Mouse (Mus musculus) midbrain, embryonic 12.5 days (tissue): ENCODE measurements around the gene Nek8. TPM values are rescaled to one million over a fixed set of nuclear protein-coding genes. Genes with fewer than 3 reads are reported as not detected.
A peak's percentile ranks its signal among the peaks of the same experiment; 100 is the strongest.

Experiments
- ATAC-seq: fragments of 200-750 bp; cut with Nextera tagmentation; 2 replicates; pipeline ENCODE4 v1.8.0; 2017; ENCODE audit warnings: low read depth, moderate TSS enrichment, moderate library complexity; ENCODE audit not compliant: low FRiP score
- H3K27ac ChIP-seq: fragments of 300-500 bp; sonication (generic); replicated peaks from 2 replicates; pipeline ENCODE4 v1.5.1; 2016; ENCODE audit warnings: mild to moderate bottlenecking
- H3K27me3 ChIP-seq: fragments of 300-500 bp; sonication (generic); 2 replicates; pipeline ENCODE4 v1.6.1; 2016; ENCODE audit warnings: mild to moderate bottlenecking
- H3K36me3 ChIP-seq: fragments of 300-500 bp; sonication (generic); 2 replicates; pipeline ENCODE4 v1.6.1; 2016
- H3K4me1 ChIP-seq: fragments of 300-500 bp; sonication (generic); 2 replicates; pipeline ENCODE4 v1.6.1; 2016
- H3K4me2 ChIP-seq: fragments of 300-500 bp; sonication (generic); replicated peaks from 2 replicates; pipeline ENCODE4 v1.6.1; 2016; ENCODE audit warnings: mild to moderate bottlenecking, moderate library complexity
- H3K4me3 ChIP-seq: fragments of 300-500 bp; sonication (generic); 2 replicates; pipeline ENCODE4 v1.5.1; 2016; ENCODE audit warnings: mild to moderate bottlenecking
- H3K9ac ChIP-seq: fragments of 300-500 bp; sonication (generic); replicated peaks from 2 replicates; pipeline ENCODE4 v1.6.1; 2016; ENCODE audit warnings: mild to moderate bottlenecking, moderate library complexity
- H3K9me3 ChIP-seq: fragments of 300-500 bp; sonication (generic); 2 replicates; pipeline ENCODE4 v1.6.1; 2016; ENCODE audit warnings: mild to moderate bottlenecking
- WGBS: fragments of 180-500 bp; shearing (Covaris S2); methylation state at CpG from one replicate; pipeline ENCODE4 v1.1.7; 2016; 5-methylcytosine and 5-hydroxymethylcytosine counted together
- polyA plus RNA-seq: library from polyadenylated mRNA; unstranded; fragments of >200 nt; fragmentation: Nextera tagmentation; extraction: Ambion mirVana; gene quantifications from 2 replicates; pipeline ENCODE4 v1.2.1, GENCODE M21; 2016

Gene Nek8
- polyA plus RNA-seq, 1 experiment from 2014 or later = 8.2 TPM

- Histone ChIP-seq H3K9me3 (no peaks in the 10 kb centered on the region), H3K27ac (no peak overlapping the region), H3K4me3 (peak overlapping the region; percentile 65), H3K27me3 (0 out of 2 replicates have a peak, but pooled peaks cover 3% of the 10 kb centered on the region), H3K4me2 (peak overlapping the region; percentile 77), H3K36me3 (peaks cover 30% of the 10 kb centered on the region), H3K9ac (peak overlapping the region; percentile 81; the same call in 1 of the 2 replicates), H3K4me1 (peaks cover 44% of the 10 kb centered on the region)
- no peak for ATAC-seq
- WGBS = 54% methylated on average over 2 of the region's 2 CpGs
These were observed 5.4 kb upstream of the Nek8 start for GRCm38 (mm10) chr11:78181830-78182357.

GRCm38 (mm10) chr11:78180081-78180761, 3.7 kb upstream of the Nek8 start:
- H3K4me2 ChIP-seq = peak overlapping the region; percentile 83
- H3K36me3 ChIP-seq = peaks cover 30% of the 10 kb centered on the region
- 79% methylated on average over 6 of the region's 6 CpGs for WGBS
- peaks cover 7% of the 10 kb centered on the region; the same call in 1 of the 2 replicates for H3K27me3 ChIP-seq
- H3K9me3 ChIP-seq = no peaks in the 10 kb centered on the region
- H3K4me1 ChIP-seq = peaks cover 47% of the 10 kb centered on the region
- no peak overlapping the region; the same call in 1 of the 2 replicates for H3K9ac ChIP-seq
- no peak overlapping the region for H3K4me3 ChIP-seq
- no peak for ATAC-seq
- H3K27ac ChIP-seq = no peak overlapping the region

GRCm38 (mm10) chr11:78179438-78179999, 3.0 kb upstream of the Nek8 start:
- H3K9me3 ChIP-seq = no peaks in the 10 kb centered on the region
- H3K27ac ChIP-seq = peak overlapping the region; percentile 90
- peak overlapping the region; percentile 83 for H3K4me2 ChIP-seq
- ATAC-seq = no peak
- peaks cover 47% of the 10 kb centered on the region for H3K4me1 ChIP-seq
- peak overlapping the region; percentile 68 for H3K9ac ChIP-seq
- 34% methylated on average over 8 of the region's 8 CpGs for WGBS
- peak overlapping the region; percentile 68 for H3K4me3 ChIP-seq
- peaks cover 7% of the 10 kb centered on the region; the same call in 1 of the 2 replicates for H3K27me3 ChIP-seq
- H3K36me3 ChIP-seq = peaks cover 30% of the 10 kb centered on the region

- H3K9ac ChIP-seq = peak overlapping the region; percentile 68
- H3K27ac ChIP-seq = peak overlapping the region; percentile 90
- H3K9me3 ChIP-seq = no peaks in the 10 kb centered on the region
- peaks cover 7% of the 10 kb centered on the region; the same call in 1 of the 2 replicates for H3K27me3 ChIP-seq
- 0 out of 2 replicates have a peak, but pooled peaks have one; percentile 7 for ATAC-seq
- peak overlapping the region; percentile 83 for H3K4me2 ChIP-seq
- H3K4me1 ChIP-seq = peaks cover 47% of the 10 kb centered on the region
- peaks cover 30% of the 10 kb centered on the region for H3K36me3 ChIP-seq
- WGBS = under 1% methylated on average over 29 of the region's 29 CpGs
- H3K4me3 ChIP-seq = peak overlapping the region; percentile 68
These were observed 2.5 kb upstream of the Nek8 start for GRCm38 (mm10) chr11:78178859-78179437.

- ATAC-seq = peak; percentile 80
- Histone ChIP-seq H3K9ac (peak overlapping the region; percentile 68), H3K27me3 (peaks cover 7% of the 10 kb centered on the region; the same call in 1 of the 2 replicates), H3K4me3 (peak overlapping the region; percentile 68), H3K4me2 (peak overlapping the region; percentile 83), H3K9me3 (no peaks in the 10 kb centered on the region), H3K4me1 (peaks cover 47% of the 10 kb centered on the region), H3K27ac (peak overlapping the region; percentile 90), H3K36me3 (peaks cover 30% of the 10 kb centered on the region)
- under 1% methylated on average over 78 of the region's 84 CpGs for WGBS
These were observed 1.7 kb upstream of the Nek8 start for GRCm38 (mm10) chr11:78177903-78178858.

GRCm38 (mm10) chr11:78177437-78177836, 962 bp upstream of the Nek8 start:
- Histone ChIP-seq H3K4me1 (peaks cover 46% of the 10 kb centered on the region), H3K36me3 (peaks cover 30% of the 10 kb centered on the region), H3K4me3 (peak overlapping the region; percentile 68), H3K27ac (peak overlapping the region; percentile 90; the same call in 1 of the 2 replicates), H3K27me3 (peaks cover 7% of the 10 kb centered on the region; the same call in 1 of the 2 replicates), H3K9ac (no peak overlapping the region; the same call in 1 of the 2 replicates), H3K9me3 (no peaks in the 10 kb centered on the region), H3K4me2 (peak overlapping the region; percentile 83)
- ATAC-seq = no peak
- WGBS = 2% methylated on average over 10 of the region's 10 CpGs

- H3K27ac ChIP-seq = 0 out of 2 replicates have a peak overlapping the region, but pooled peaks have one; percentile 67
- peaks cover 41% of the 10 kb centered on the region for H3K4me1 ChIP-seq
These were observed 443 bp upstream of the Nek8 start for GRCm38 (mm10) chr11:78176905-78177331.

GRCm38 (mm10) chr11:78175771-78176401, 589 bp downstream of the Nek8 start:
- no peaks in the 10 kb centered on the region for H3K9me3 ChIP-seq
- H3K4me2 ChIP-seq = peak overlapping the region; percentile 83
- 7% methylated on average over 9 of the region's 10 CpGs for WGBS
- H3K27me3 ChIP-seq = peaks cover 7% of the 10 kb centered on the region; the same call in 1 of the 2 replicates
- ATAC-seq = no peak; the same call in 1 of the 2 replicates
- peaks cover 36% of the 10 kb centered on the region for H3K4me1 ChIP-seq
- peak overlapping the region; percentile 67 for H3K27ac ChIP-seq
- peak overlapping the region; percentile 51; the same call in 1 of the 2 replicates for H3K9ac ChIP-seq
- peaks cover 16% of the 10 kb centered on the region for H3K36me3 ChIP-seq
- H3K4me3 ChIP-seq = peak overlapping the region; percentile 68

More at GRCm38 (mm10) chr11:78176905-78177331, 443 bp upstream of the Nek8 start:
- no peak for ATAC-seq
- Histone ChIP-seq H3K9me3 (no peaks in the 10 kb centered on the region), H3K9ac (peak overlapping the region; percentile 51), H3K36me3 (peaks cover 26% of the 10 kb centered on the region), H3K27me3 (peaks cover 7% of the 10 kb centered on the region; the same call in 1 of the 2 replicates), H3K4me2 (peak overlapping the region; percentile 83), H3K4me3 (peak overlapping the region; percentile 68)
- WGBS = 2% methylated on average over 23 of the region's 23 CpGs

GRCm38 (mm10) chr11:78174506-78174905, 2.0 kb downstream of the Nek8 start:
- Histone ChIP-seq H3K4me1 (peaks cover 24% of the 10 kb centered on the region), H3K9me3 (no peaks in the 10 kb centered on the region), H3K27me3 (peaks cover 7% of the 10 kb centered on the region; the same call in 1 of the 2 replicates), H3K4me3 (no peak overlapping the region), H3K4me2 (no peak overlapping the region), H3K27ac (no peak overlapping the region), H3K36me3 (peaks cover 2% of the 10 kb centered on the region), H3K9ac (no peak overlapping the region)
- 87% methylated on average over 3 of the region's 3 CpGs for WGBS
- ATAC-seq = no peak

- no peak for ATAC-seq
These were observed 3.6 kb downstream of the Nek8 start for GRCm38 (mm10) chr11:78172748-78173383.

More at GRCm38 (mm10) chr11:78172748-78173383, 3.6 kb downstream of the Nek8 start:
- no peak overlapping the region for H3K4me2 ChIP-seq
- no peak overlapping the region for H3K4me3 ChIP-seq
- H3K9ac ChIP-seq = no peak overlapping the region
- no peaks in the 10 kb centered on the region for H3K9me3 ChIP-seq
- no peak overlapping the region for H3K27ac ChIP-seq
- no peaks in the 10 kb centered on the region for H3K36me3 ChIP-seq
- peaks cover 12% of the 10 kb centered on the region for H3K4me1 ChIP-seq
- H3K27me3 ChIP-seq = peaks cover 10% of the 10 kb centered on the region; the same call in 1 of the 2 replicates
- WGBS = 89% methylated on average over 19 of the region's 19 CpGs
